Mouse (Mus musculus) liver, postnatal 0 days (tissue): ENCODE results near the gene Atp6v1g1. TPM values are rescaled to one million over a fixed set of nuclear protein-coding genes. Genes with fewer than 3 reads are reported as not detected.

ENCODE experiments used
- ATAC-seq: fragments of 200-750 bp; cut with Nextera tagmentation; 2 replicates; pipeline ENCODE4 v1.8.0; 2017; ENCODE audit warnings: mild to moderate bottlenecking, moderate library complexity
- DNase-seq: peaks from one replicate; pipeline ENCODE4 v3.0.0-alpha.2; 2016
- H3K27ac ChIP-seq: fragments of 300-500 bp; sonication (generic); 2 replicates; pipeline ENCODE4 v1.5.1; 2014; ENCODE audit warnings: antibody characterized with exemption, moderate library complexity, mild to moderate bottlenecking, low read depth
- H3K27me3 ChIP-seq: fragments of 300-500 bp; sonication (generic); 2 replicates; pipeline ENCODE4 v1.6.1; 2014; ENCODE audit warnings: low read length, control low read depth, mixed read lengths; ENCODE audit not compliant: insufficient read depth
- H3K36me3 ChIP-seq: fragments of 300-500 bp; sonication (generic); replicated peaks from 2 replicates; pipeline ENCODE4 v1.6.1; 2014; ENCODE audit warnings: mild to moderate bottlenecking, control low read depth, low read length, moderate library complexity, mixed read lengths; ENCODE audit not compliant: insufficient read depth
- H3K4me1 ChIP-seq: fragments of 300-500 bp; sonication (generic); 2 replicates; pipeline ENCODE4 v1.6.1; 2014; ENCODE audit warnings: antibody characterized with exemption, mild to moderate bottlenecking, control low read depth; ENCODE audit not compliant: insufficient read depth
- H3K4me2 ChIP-seq: fragments of 300-500 bp; sonication (generic); 2 replicates; pipeline ENCODE4 v1.6.1; 2014; ENCODE audit warnings: low read depth, mild to moderate bottlenecking, low read length, moderate library complexity, mixed read lengths
- H3K4me3 ChIP-seq: fragments of 300-500 bp; sonication (generic); 2 replicates; pipeline ENCODE4 v1.5.1; 2014; ENCODE audit warnings: low read depth, low read length
- H3K9ac ChIP-seq: fragments of 300-500 bp; sonication (generic); replicated peaks from 2 replicates; pipeline ENCODE4 v1.6.1; 2014; ENCODE audit warnings: mild to moderate bottlenecking, moderate library complexity
- H3K9me3 ChIP-seq: fragments of 300-500 bp; sonication (generic); 2 replicates; pipeline ENCODE4 v1.6.1; 2016; ENCODE audit warnings: mild to moderate bottlenecking, control low read depth, low read length, mixed read lengths
- CTCF ChIP-seq: sonication (generic); IDR thresholded peaks from 2 replicates; pipeline ENCODE4 v1.5.1; 2016; ENCODE audit warnings: antibody characterized with exemption, low read depth
- EP300 ChIP-seq: IDR thresholded peaks from 2 replicates; pipeline ENCODE4 v1.6.1; 2016; ENCODE audit warnings: antibody characterized with exemption, low read depth, mild to moderate bottlenecking
- WGBS: fragments of 180-500 bp; shearing (Covaris S2); extraction: QIAGEN DNeasy Blood & Tissue Kit; methylation state at CpG from one replicate; pipeline ENCODE4 v1.1.7; 2014; ENCODE audit not compliant: insufficient replicate concordance; 5-methylcytosine and 5-hydroxymethylcytosine counted together
- polyA plus RNA-seq: library from polyadenylated mRNA; unstranded; fragments of >200 nt; fragmentation: Nextera tagmentation; extraction: Ambion mirVana; gene quantifications from 2 replicates; pipeline ENCODE4 v1.2.1, GENCODE M21; 2015

The Atp6v1g1 gene
- polyA plus RNA-seq, 1 experiment from 2014 or later = 152 TPM

GRCm38 (mm10) chr4:63553789-63554576 is 9.4 kb downstream of the Atp6v1g1 start:
- Histone ChIP-seq H3K4me1 (peaks cover 40% of the 10 kb centered on the region), H3K9ac (no peak overlapping the region), H3K36me3 (peaks cover 34% of the 10 kb centered on the region), H3K4me2 (no peak overlapping the region), H3K4me3 (no peak overlapping the region), H3K9me3 (no peaks in the 10 kb centered on the region), H3K27me3 (no peaks in the 10 kb centered on the region), H3K27ac (peak overlapping the region; percentile 71)
- peak; percentile 47 for ATAC-seq
- 57% methylated on average over 4 of the region's 4 CpGs for WGBS
- peak; percentile 14 for DNase-seq
- TF ChIP-seq CTCF (no peak), EP300 (peak; percentile 82)

DNA sequence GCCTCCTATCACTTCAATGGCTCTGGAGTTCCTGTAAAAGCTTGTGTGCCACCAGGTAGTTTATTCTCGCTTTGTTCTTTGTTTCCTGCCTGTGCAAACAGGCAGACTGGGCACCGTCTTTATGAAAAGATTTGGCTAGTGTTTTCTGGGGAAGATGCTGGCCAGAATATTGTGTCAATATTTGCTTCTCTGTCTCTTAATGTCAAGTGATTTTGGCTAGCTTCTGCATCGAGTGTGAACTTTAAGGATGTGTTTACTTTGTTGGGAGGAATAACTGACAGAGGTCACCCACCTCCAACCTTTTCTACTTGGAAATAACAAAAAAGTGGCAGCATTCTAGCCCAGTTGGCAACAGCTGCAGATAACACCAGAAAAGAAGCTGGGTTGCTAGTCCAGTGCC is 10.0 kb downstream of the Atp6v1g1 start:
- H3K27ac ChIP-seq = peak overlapping the region; percentile 71
- no peaks in the 10 kb centered on the region for H3K9me3 ChIP-seq
- no peak for ATAC-seq
- no peak overlapping the region for H3K4me3 ChIP-seq
- H3K4me2 ChIP-seq = no peak overlapping the region
- no peak overlapping the region for H3K9ac ChIP-seq
- peaks cover 47% of the 10 kb centered on the region for H3K4me1 ChIP-seq
- TF ChIP-seq EP300 (no peak), CTCF (no peak)
- 53% methylated on average over 3 of the region's 3 CpGs for WGBS
- H3K36me3 ChIP-seq = peaks cover 28% of the 10 kb centered on the region
- no peaks in the 10 kb centered on the region for H3K27me3 ChIP-seq
- DNase-seq = no peak

DNA sequence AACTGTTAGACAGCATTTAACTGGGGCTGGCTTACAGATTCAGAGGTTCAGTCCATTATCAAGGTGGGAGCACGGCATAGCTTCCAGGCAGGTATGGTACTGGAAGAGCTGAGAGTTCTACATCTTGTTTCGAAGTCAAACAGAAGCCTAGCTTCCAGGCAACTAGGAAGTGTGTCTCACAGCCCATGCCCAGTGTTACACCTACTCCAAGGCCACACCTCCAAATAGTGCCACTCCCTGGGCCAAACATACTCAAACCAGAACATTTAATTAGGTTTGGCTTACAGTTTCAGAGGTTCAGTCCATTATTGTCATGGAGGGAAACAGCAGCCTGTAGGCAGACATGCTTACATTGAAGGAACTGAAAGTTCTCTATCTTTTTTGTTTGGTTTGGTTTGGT is 10.5 kb downstream of the Atp6v1g1 start:
- H3K27ac ChIP-seq = peak overlapping the region; percentile 71
- no peak overlapping the region for H3K4me2 ChIP-seq
- H3K9ac ChIP-seq = no peak overlapping the region
- ATAC-seq (no peak), DNase-seq (no peak)
- no peaks in the 10 kb centered on the region for H3K9me3 ChIP-seq
- TF ChIP-seq CTCF = no peak
- TF ChIP-seq EP300 = no peak
- 75% methylated on average over 2 of the region's 2 CpGs for WGBS
- peaks cover 27% of the 10 kb centered on the region for H3K36me3 ChIP-seq
- peaks cover 51% of the 10 kb centered on the region for H3K4me1 ChIP-seq
- H3K27me3 ChIP-seq = no peaks in the 10 kb centered on the region
- H3K4me3 ChIP-seq = no peak overlapping the region

GRCm38 (mm10) chr4:63556665-63557064 is 12.1 kb downstream of the Atp6v1g1 start:
- DNase-seq (no peak), ATAC-seq (no peak)
- Histone ChIP-seq H3K4me3 (no peak overlapping the region), H3K9ac (no peak overlapping the region), H3K27me3 (no peaks in the 10 kb centered on the region), H3K4me1 (peaks cover 66% of the 10 kb centered on the region), H3K36me3 (peaks cover 16% of the 10 kb centered on the region), H3K27ac (peak overlapping the region; percentile 96), H3K9me3 (no peaks in the 10 kb centered on the region), H3K4me2 (peak overlapping the region; percentile 18; the same call in 1 of the 2 replicates)
- WGBS = 44% methylated on average over 5 of the region's 5 CpGs
- TF ChIP-seq CTCF (no peak), EP300 (no peak)

DNA sequence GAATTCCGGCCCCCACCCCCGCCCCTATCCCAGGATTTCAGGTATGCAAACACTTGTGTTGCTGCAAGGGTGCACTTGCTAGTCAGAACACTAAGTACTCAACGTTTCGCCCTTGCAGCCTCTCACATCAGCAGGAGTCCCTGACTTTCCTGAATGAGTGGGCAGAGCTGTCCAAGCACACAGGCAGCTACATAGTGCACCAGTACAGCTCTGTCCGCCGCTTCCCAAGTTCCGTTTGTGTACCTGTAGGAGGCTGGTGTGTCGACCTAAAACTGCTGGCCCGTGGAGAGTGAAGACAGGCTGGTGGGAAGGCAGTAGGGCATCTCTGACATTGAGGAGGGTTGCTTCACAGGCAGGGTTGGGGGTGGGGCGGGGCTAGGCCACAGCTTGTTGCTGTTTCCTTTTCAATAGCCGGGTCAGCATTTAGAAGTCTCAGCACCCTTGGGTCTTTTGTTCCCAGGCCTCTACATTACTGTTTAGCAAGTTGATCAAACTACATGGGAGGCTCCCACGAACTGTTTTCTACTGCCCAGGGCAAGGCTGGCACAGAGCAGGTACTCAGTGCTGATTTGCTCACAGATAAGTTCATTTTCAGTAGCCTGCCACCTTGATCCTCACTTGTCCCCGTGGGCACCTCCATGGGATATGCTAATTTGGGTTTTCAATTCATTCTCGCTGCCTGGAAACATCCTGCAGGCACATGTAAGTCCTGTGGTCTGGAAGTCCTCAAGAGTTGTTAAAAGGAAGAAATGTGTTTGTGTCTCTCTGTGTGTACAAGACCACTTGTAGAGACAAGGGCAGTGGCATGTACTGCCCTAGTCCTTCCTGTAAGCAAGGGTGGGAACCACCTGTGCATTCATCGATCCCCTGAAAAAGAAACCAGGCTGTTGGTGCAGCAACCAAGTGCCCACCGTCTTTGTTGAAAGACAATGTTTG is 12.8 kb downstream of the Atp6v1g1 start:
- DNase-seq = peak; percentile 78
- Histone ChIP-seq H3K4me3 (peak overlapping the region; percentile 73), H3K36me3 (peaks cover 8% of the 10 kb centered on the region), H3K27me3 (no peaks in the 10 kb centered on the region), H3K4me2 (peak overlapping the region; percentile 95), H3K4me1 (peaks cover 74% of the 10 kb centered on the region), H3K9ac (peak overlapping the region; percentile 82), H3K27ac (peak overlapping the region; percentile 96), H3K9me3 (no peaks in the 10 kb centered on the region)
- no peak; the same call in 1 of the 2 replicates for ATAC-seq
- WGBS = 34% methylated on average over 16 of the region's 16 CpGs
- TF ChIP-seq EP300 (no peak), CTCF (no peak)
